Mouse (Mus musculus) heart, embryonic 14.5 days (tissue): ENCODE results near the gene Dnajc16. TPM values are rescaled to one million over a fixed set of nuclear protein-coding genes. Genes with fewer than 3 reads are reported as not detected.
A peak's percentile ranks its signal among the peaks of the same experiment; 100 is the strongest.

Experiments
- ATAC-seq: fragments of 200-750 bp; cut with Nextera tagmentation; 2 replicates; pipeline ENCODE4 v1.8.0; 2017; ENCODE audit warnings: low read depth, moderate TSS enrichment; ENCODE audit not compliant: insufficient number of reproducible peaks, insufficient read depth, low FRiP score
- H3K27ac ChIP-seq, 2 experiments: fragments of 200-500 bp in 1 of 2; fragments of 300-500 bp in 1 of 2; sonication (generic) in 1 of 2; replicated peaks in 1 of 2; 2 replicates each; pipeline ENCODE4 v1.5.1; 2012 to 2014; ENCODE audit warnings: low read depth in 2 of 2, low read length in 2 of 2, control low read depth in 1 of 2, mild to moderate bottlenecking in 1 of 2, mixed read lengths in 1 of 2; ENCODE audit not compliant: control insufficient read depth in 1 of 2, insufficient read depth in 1 of 2
- H3K27me3 ChIP-seq: fragments of 300-500 bp; sonication (generic); 2 replicates; pipeline ENCODE4 v1.6.1; 2014; ENCODE audit warnings: mild to moderate bottlenecking, low read length, control low read depth; ENCODE audit not compliant: control insufficient read depth, insufficient read depth
- H3K36me3 ChIP-seq: fragments of 300-500 bp; sonication (generic); 2 replicates; pipeline ENCODE4 v1.6.1; 2014; ENCODE audit warnings: mild to moderate bottlenecking, control low read depth, low read length, mixed read lengths; ENCODE audit not compliant: control insufficient read depth, insufficient read depth
- H3K4me1 ChIP-seq, 2 experiments: fragments of 200-500 bp in 1 of 2; fragments of 300-500 bp in 1 of 2; sonication (generic) in 1 of 2; 2 replicates each; pipeline ENCODE4 v1.6.1; 2012 to 2014; ENCODE audit warnings: low read length in 2 of 2, control low read depth in 1 of 2, mixed read lengths in 1 of 2; ENCODE audit not compliant: control insufficient read depth in 2 of 2, insufficient read depth in 2 of 2
- H3K4me2 ChIP-seq: fragments of 300-500 bp; sonication (generic); 2 replicates; pipeline ENCODE4 v1.6.1; 2014; ENCODE audit warnings: mild to moderate bottlenecking, low read length
- H3K4me3 ChIP-seq, 2 experiments: fragments of 200-500 bp in 1 of 2; fragments of 300-500 bp in 1 of 2; sonication (generic) in 1 of 2; 2 replicates each; pipeline ENCODE4 v1.5.1; 2012 to 2014; ENCODE audit warnings: low read length in 2 of 2, mild to moderate bottlenecking in 2 of 2, control low read depth in 1 of 2, low read depth in 1 of 2, moderate library complexity in 1 of 2; ENCODE audit not compliant: control insufficient read depth in 1 of 2, insufficient read depth in 1 of 2
- H3K9ac ChIP-seq: fragments of 300-500 bp; sonication (generic); 2 replicates; pipeline ENCODE4 v1.6.1; 2014; ENCODE audit warnings: mild to moderate bottlenecking, low read length
- H3K9me3 ChIP-seq: fragments of 300-500 bp; sonication (generic); 2 replicates; pipeline ENCODE4 v1.6.1; 2016; ENCODE audit warnings: low read length, control low read depth; ENCODE audit not compliant: control insufficient read depth
- WGBS: fragments of 180-500 bp; shearing (Covaris S2); extraction: QIAGEN DNeasy Blood & Tissue Kit; methylation state at CpG from one replicate; pipeline ENCODE4 v1.1.7; 2014; 5-methylcytosine and 5-hydroxymethylcytosine counted together
- polyA plus RNA-seq: library from polyadenylated mRNA; unstranded; fragments of >200 nt; fragmentation: Nextera tagmentation; extraction: Ambion mirVana; gene quantifications from 2 replicates; pipeline ENCODE4 v1.2.1, GENCODE M21; 2014

The Dnajc16 gene
- polyA plus RNA-seq, 1 experiment from 2014 or later, result 3.6 TPM

- Histone ChIP-seq H3K27ac (peak overlapping the region; percentile 2 to 96; a peak in 2 of 4 replicates), H3K9me3 (0 out of 2 replicates have a peak, but pooled peaks cover 3% of the 10 kb centered on the region), H3K4me1 (peaks cover 7 to 28% of the 10 kb centered on the region in 2 experiments), H3K4me2 (peak overlapping the region; percentile 89), H3K9ac (peak overlapping the region; percentile 99), H3K36me3 (peaks cover 9% of the 10 kb centered on the region; the same call in 1 of the 2 replicates), H3K27me3 (no peaks in the 10 kb centered on the region), H3K4me3 (peak overlapping the region; percentile 95)
- no peak; the same call in 1 of the 2 replicates for ATAC-seq
- 12% methylated on average over 13 of the region's 13 CpGs for WGBS
These were observed 67.1 kb downstream of the Dnajc16 start for GRCm38 (mm10) chr4:141723673-141724068.

DNA sequence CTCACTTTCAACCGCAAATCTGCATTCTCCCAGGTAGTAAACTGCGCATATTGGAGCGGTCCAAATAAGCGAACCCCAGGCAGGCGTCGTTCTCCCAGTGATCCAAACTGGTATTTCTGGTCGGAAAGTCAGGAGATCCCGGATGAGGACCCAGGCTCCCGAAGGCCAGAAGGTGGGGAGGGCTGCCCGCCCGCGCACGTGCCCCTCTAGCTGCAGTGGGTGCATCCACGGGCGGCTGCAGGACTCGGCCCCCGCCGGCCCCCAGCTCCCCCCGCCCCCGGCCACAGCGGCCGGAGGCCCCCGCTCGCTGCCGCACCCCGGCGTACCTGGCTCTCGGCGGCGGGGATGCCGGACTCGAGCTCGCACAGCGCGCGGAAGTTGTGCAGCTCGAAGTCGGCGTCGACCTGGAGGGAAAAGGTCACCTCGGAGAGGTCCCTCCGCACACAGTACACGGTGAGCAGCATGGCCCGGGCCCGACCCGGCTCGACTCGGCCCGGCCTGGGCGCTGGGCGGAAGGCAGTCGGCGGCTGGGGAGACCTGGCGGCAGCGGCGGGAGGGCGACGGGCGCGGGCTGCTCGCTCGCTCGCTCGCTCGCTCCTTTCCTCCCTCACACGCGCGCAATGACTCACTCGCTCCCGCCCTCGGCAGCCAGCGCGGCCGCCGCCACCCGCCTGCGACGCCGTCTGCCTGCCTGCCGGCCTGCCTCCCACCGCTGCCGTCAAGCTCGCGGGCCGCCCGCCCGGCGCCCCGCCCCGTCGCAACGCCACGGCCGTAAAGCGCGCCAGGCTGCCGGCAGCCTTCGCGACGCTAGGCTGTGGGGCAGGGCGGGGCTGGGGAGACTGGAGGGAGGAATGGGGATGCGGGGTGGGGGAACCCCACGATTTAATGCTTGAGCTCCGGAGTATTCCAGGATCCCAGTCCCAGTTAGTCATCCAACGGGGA, 67.7 kb downstream of the Dnajc16 start, which contains the start of gene Ddi2:
Gene Ddi2 (minus strand): TSS at position 689 of the 942 bp plus-strand sequence.
- peak within 1 kb of the TSS; percentile 89 for H3K4me2 ChIP-seq
- ATAC-seq, result peak; percentile 75
- no peaks in the 10 kb centered on the region for H3K27me3 ChIP-seq
- peaks cover 9% of the 10 kb centered on the region; the same call in 1 of the 2 replicates for H3K36me3 ChIP-seq
- peak within 1 kb of the TSS; percentile 99 for H3K9ac ChIP-seq
- under 1% methylated on average over 74 of the region's 105 CpGs for WGBS
- H3K4me3 ChIP-seq, result peak within 1 kb of the TSS; percentile 95
- H3K4me1 ChIP-seq, result peaks cover 7 to 28% of the 10 kb centered on the region in 2 experiments
- peak within 1 kb of the TSS; percentile 95 to 96 for H3K27ac ChIP-seq
- H3K9me3 ChIP-seq, result 0 out of 2 replicates have a peak, but pooled peaks cover 3% of the 10 kb centered on the region

DNA sequence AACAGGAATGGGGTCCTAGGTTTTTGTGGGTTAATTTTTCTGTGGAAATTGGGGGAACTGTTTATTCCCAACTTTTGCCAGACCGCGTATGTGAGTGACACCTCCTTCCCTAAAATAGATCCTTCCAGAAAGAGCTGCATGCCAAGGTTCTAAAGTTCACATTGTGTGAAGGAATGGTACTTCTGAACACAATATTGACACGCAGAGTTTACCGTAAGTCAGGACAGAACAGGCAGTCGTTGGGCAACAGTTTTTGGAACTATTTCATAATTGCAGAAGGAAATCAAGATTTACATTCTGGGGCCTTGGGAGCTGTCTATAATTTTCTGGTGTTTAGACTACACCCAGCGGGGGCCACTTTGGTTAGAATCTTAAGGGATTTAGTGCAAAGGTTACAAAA, 68.8 kb downstream of the Dnajc16 start:
- WGBS, result 44% methylated on average over 6 of the region's 6 CpGs

DNA sequence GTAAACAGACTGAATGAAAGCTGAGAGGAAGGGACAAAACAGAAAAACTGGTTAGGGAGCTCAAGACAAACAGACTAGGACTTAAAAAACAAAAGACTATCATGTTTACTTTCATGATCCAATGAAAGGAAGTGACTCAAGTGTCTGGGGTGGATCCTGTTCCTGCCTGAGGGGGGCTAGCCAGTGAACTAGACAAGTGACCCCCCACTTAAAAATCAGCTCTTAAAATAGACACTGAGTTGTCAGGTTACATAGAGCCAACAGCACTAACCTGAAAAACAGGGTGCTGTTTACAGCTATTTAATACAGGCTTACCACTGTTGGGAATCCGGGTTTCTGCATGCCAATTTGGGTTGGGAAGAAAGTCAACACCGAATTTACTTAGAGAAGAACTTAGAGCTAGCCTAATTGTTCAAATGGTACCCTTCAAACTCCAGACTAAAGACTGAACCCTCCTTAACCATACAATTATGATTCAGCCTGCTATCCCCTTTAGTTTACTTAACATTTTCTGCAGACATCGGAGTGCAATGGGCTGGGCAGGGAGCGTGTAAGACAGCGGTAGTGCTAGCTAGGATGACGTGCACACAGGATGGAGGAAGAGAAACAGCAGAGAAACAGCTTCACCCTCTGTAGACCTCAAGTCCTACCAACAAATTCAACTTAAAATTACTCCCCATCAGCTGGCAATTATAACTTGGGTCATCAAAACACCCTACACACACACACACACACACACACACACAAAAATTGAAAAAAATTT, 69.8 kb downstream of the Dnajc16 start:
- Histone ChIP-seq H3K36me3 (peaks cover 15% of the 10 kb centered on the region), H3K9me3 (0 out of 2 replicates have a peak, but pooled peaks cover 3% of the 10 kb centered on the region), H3K4me1 (peaks cover 7 to 33% of the 10 kb centered on the region in 2 experiments), H3K27me3 (no peaks in the 10 kb centered on the region), H3K4me3 (peak overlapping the region in 1 of 2 experiments; percentile 95; a peak in 1 of 4 replicates), H3K9ac (peak overlapping the region; percentile 99; the same call in 1 of the 2 replicates), H3K27ac (peak overlapping the region; percentile 51 to 65; a peak in 3 of 4 replicates), H3K4me2 (peak overlapping the region; percentile 89)
- 55% methylated on average over 6 of the region's 6 CpGs for WGBS
- no peak for ATAC-seq

More for the DNA sequence above, 68.8 kb downstream of the Dnajc16 start:
- Histone ChIP-seq H3K27ac (peak overlapping the region; percentile 18 to 96; a peak in 2 of 4 replicates), H3K4me3 (peak overlapping the region; percentile 95; a peak in 3 of 4 replicates), H3K36me3 (peaks cover 10% of the 10 kb centered on the region), H3K4me2 (peak overlapping the region; percentile 89), H3K9me3 (0 out of 2 replicates have a peak, but pooled peaks cover 3% of the 10 kb centered on the region), H3K27me3 (no peaks in the 10 kb centered on the region), H3K4me1 (peaks cover 7 to 28% of the 10 kb centered on the region in 2 experiments), H3K9ac (peak overlapping the region; percentile 99)
- ATAC-seq, result no peak

DNA sequence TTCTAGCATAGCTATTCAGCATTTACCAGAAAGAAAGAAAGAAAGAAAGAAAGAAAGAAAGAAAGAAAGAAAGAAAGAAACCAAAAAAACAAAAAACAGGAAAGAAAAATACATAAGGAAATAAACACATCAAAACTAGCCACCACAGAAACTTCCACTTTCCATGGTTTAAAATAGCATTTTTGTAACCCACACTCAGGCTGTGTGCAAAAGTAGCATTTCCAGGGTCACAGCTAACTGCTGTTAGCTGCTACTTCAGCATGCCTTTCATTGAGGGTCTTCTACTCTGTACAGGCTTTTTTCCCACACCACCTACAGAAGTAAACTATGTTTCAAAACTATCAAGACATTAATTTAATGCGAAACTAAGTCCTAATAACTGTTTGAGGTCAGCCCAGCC, 71.4 kb downstream of the Dnajc16 start:
- no peak overlapping the region for H3K27ac ChIP-seq
- peaks cover 10 to 44% of the 10 kb centered on the region in 2 experiments for H3K4me1 ChIP-seq
- H3K27me3 ChIP-seq, result no peaks in the 10 kb centered on the region
- H3K4me2 ChIP-seq, result no peak overlapping the region
- 0 out of 2 replicates have a peak, but pooled peaks cover 3% of the 10 kb centered on the region for H3K9me3 ChIP-seq
- no peak overlapping the region for H3K9ac ChIP-seq
- H3K36me3 ChIP-seq, result peaks cover 15% of the 10 kb centered on the region
- no peak overlapping the region for H3K4me3 ChIP-seq
- ATAC-seq, result no peak
- 88% methylated on average over 1 of the region's 1 CpGs for WGBS

- H3K4me3 ChIP-seq, result no peak overlapping the region
- no peak overlapping the region for H3K9ac ChIP-seq
- H3K4me1 ChIP-seq, result peaks cover 8 to 39% of the 10 kb centered on the region in 2 experiments
- 0 out of 2 replicates have a peak, but pooled peaks cover 3% of the 10 kb centered on the region for H3K9me3 ChIP-seq
- no peaks in the 10 kb centered on the region for H3K27me3 ChIP-seq
- no peak overlapping the region for H3K27ac ChIP-seq
- 81% methylated on average over 4 of the region's 4 CpGs for WGBS
- no peak overlapping the region for H3K4me2 ChIP-seq
- H3K36me3 ChIP-seq, result peaks cover 29% of the 10 kb centered on the region
- no peak for ATAC-seq
These were observed 73.1 kb downstream of the Dnajc16 start for GRCm38 (mm10) chr4:141717633-141718032.

DNA sequence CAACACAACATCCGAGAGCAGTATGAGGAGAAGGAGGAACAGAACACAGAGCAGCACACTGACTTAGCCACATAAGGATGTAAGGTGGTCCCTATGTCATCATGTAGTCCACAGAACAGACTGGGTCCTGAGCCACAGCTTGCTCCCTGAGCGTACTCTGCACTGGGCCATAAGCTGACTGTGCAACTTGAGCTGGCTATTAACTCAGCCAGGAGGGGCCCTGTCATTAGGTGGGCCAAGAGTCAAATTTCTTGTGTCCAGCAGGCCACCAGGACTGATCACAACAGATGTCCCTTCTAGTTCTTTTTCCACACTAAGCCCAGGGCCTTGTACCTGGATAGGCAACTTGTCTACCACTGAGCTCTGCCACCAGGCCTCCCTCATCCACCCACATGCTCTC, 75.7 kb downstream of the Dnajc16 start:
- Histone ChIP-seq H3K27me3 (no peaks in the 10 kb centered on the region), H3K27ac (no peak overlapping the region), H3K36me3 (peaks cover 49% of the 10 kb centered on the region), H3K4me3 (no peak overlapping the region), H3K9me3 (no peaks in the 10 kb centered on the region), H3K9ac (no peak overlapping the region), H3K4me2 (no peak overlapping the region), H3K4me1 (peaks cover 4 to 18% of the 10 kb centered on the region in 2 experiments; a peak in 3 of 4 replicates)
- 57% methylated on average over 2 of the region's 2 CpGs for WGBS
- no peak for ATAC-seq
